Mouse (Mus musculus) G1E (cell line): ENCODE results near the gene Lpcat4.

Experiments used
- CTCF ChIP-seq: IDR thresholded peaks from 2 replicates; pipeline ENCODE4 v1.5.1; 2012; ENCODE audit warnings: low read depth, low read length, inconsistent platforms, mixed read lengths
- GATA1 ChIP-seq: IDR thresholded peaks from 2 replicates; pipeline ENCODE4 v1.6.1; 2012; ENCODE audit warnings: borderline replicate concordance, low read length, inconsistent platforms, mixed read lengths
- GATA2 ChIP-seq: IDR thresholded peaks from 2 replicates; pipeline ENCODE4 v1.6.1; 2012; ENCODE audit warnings: low read depth, low read length, inconsistent platforms, borderline replicate concordance
- POLR2AphosphoS5 ChIP-seq: IDR thresholded peaks from 2 replicates; pipeline ENCODE4 v1.6.1; 2012; ENCODE audit warnings: low read depth, low read length, inconsistent platforms; ENCODE audit not compliant: insufficient replicate concordance
- TAL1 ChIP-seq: conservative IDR thresholded peaks from 2 replicates; pipeline ENCODE4 v1.6.1; 2012; ENCODE audit warnings: low read depth, low read length, inconsistent platforms, mixed read lengths

- no peak for TF ChIP-seq CTCF
- TF ChIP-seq POLR2AphosphoS5 = no peak
- TF ChIP-seq GATA1 = no peak
- TF ChIP-seq TAL1 = no peak
- no peak for TF ChIP-seq GATA2
Observed at GRCm38 (mm10) chr2:112210142-112210541, 29.1 kb upstream of the Lpcat4 start.
